Mouse (Mus musculus) liver, embryonic 14.5 days (tissue): ENCODE data around the gene Pip5k1c. TPM values are rescaled to one million over a fixed set of nuclear protein-coding genes. Genes with fewer than 3 reads are reported as not detected.
A peak's percentile ranks its signal among the peaks of the same experiment; 100 is the strongest.

Experiments used
- ATAC-seq: fragments of 200-750 bp; cut with Nextera tagmentation; 2 replicates; pipeline ENCODE4 v1.8.0; 2017; ENCODE audit warnings: moderate number of reproducible peaks, mild to moderate bottlenecking, moderate library complexity; ENCODE audit not compliant: insufficient read depth
- DNase-seq, 3 experiments: peaks; one replicate each; pipeline ENCODE4 v3.0.0-alpha.2; 2012 to 2013; ENCODE audit warnings: low read depth in 3 of 3, low spot score in 3 of 3
- H3K27ac ChIP-seq: fragments of 300-500 bp; sonication (generic); 2 replicates; pipeline ENCODE4 v1.5.1; 2014; ENCODE audit warnings: moderate library complexity, mild to moderate bottlenecking, control low read depth, inconsistent platforms
- H3K27me3 ChIP-seq: fragments of 300-500 bp; sonication (generic); 2 replicates; pipeline ENCODE4 v1.6.1; 2014; ENCODE audit warnings: mild to moderate bottlenecking, low read length, moderate library complexity; ENCODE audit not compliant: control insufficient read depth, insufficient read depth
- H3K36me3 ChIP-seq: fragments of 300-500 bp; sonication (generic); replicated peaks from 2 replicates; pipeline ENCODE4 v1.6.1; 2014; ENCODE audit warnings: low read depth; ENCODE audit not compliant: control insufficient read depth, insufficient read depth
- H3K4me1 ChIP-seq, 2 experiments: fragments of 200-500 bp in 1 of 2; fragments of 300-500 bp in 1 of 2; sonication (generic) in 1 of 2; replicated peaks; 2 replicates each; pipeline ENCODE4 v1.6.1; 2012 to 2014; ENCODE audit warnings: antibody characterized with exemption in 1 of 2, inconsistent platforms in 1 of 2, low read length in 1 of 2; ENCODE audit not compliant: control insufficient read depth in 2 of 2, insufficient read depth in 2 of 2
- H3K4me2 ChIP-seq: fragments of 300-500 bp; sonication (generic); 2 replicates; pipeline ENCODE4 v1.6.1; 2014; ENCODE audit warnings: low read depth, mild to moderate bottlenecking, control low read depth, moderate library complexity
- H3K4me3 ChIP-seq, 2 experiments: fragments of 200-500 bp in 1 of 2; fragments of 300-500 bp in 1 of 2; sonication (generic) in 1 of 2; 2 replicates each; pipeline ENCODE4 v1.5.1; 2012 to 2014; ENCODE audit warnings: low read depth in 2 of 2, low read length in 2 of 2, mild to moderate bottlenecking in 2 of 2, control low read depth in 1 of 2, inconsistent platforms in 1 of 2, moderate library complexity in 1 of 2; ENCODE audit not compliant: insufficient read depth in 1 of 2
- H3K9ac ChIP-seq: fragments of 300-500 bp; sonication (generic); replicated peaks from 2 replicates; pipeline ENCODE4 v1.6.1; 2014; ENCODE audit warnings: mild to moderate bottlenecking, control low read depth, moderate library complexity
- H3K9me3 ChIP-seq: fragments of 300-500 bp; sonication (generic); 2 replicates; pipeline ENCODE4 v1.6.1; 2016; ENCODE audit warnings: low read length, mixed read lengths; ENCODE audit not compliant: control insufficient read depth
- CTCF ChIP-seq: IDR thresholded peaks from 2 replicates; pipeline ENCODE4 v1.5.1; 2016; ENCODE audit warnings: antibody characterized with exemption, low read depth, control low read depth
- EP300 ChIP-seq: IDR thresholded peaks from 2 replicates; pipeline ENCODE4 v1.6.1; 2016; ENCODE audit warnings: antibody characterized with exemption, low read depth
- WGBS: fragments of 180-500 bp; shearing (Covaris S2); extraction: QIAGEN DNeasy Blood & Tissue Kit; methylation state at CpG from one replicate; pipeline ENCODE4 v1.1.7; 2014; ENCODE audit not compliant: insufficient replicate concordance; 5-methylcytosine and 5-hydroxymethylcytosine counted together
- polyA plus RNA-seq, 2 experiments: library from polyadenylated mRNA; depleted of rRNA in 1 of 2; stranded (reverse) in 1 of 2; unstranded in 1 of 2; fragments of >200 nt; fragmentation: Nextera tagmentation in 1 of 2; extraction: Ambion mirVana in 1 of 2; gene quantifications; 2 replicates each; pipeline versions ENCODE4 v1.2.1 to v1.2.3; 2012 to 2014

Gene Pip5k1c
- polyA plus RNA-seq, 2 experiments = 10.5 to 12.8 TPM

GRCm38 (mm10) chr10:81314201-81314600 is 21.4 kb downstream of the Pip5k1c start:
- H3K9me3 ChIP-seq = no peaks in the 10 kb centered on the region
- ATAC-seq (no peak), DNase-seq (no peak)
- H3K27ac ChIP-seq = no peak overlapping the region
- no peak overlapping the region for H3K9ac ChIP-seq
- TF ChIP-seq EP300 = no peak
- no peak for TF ChIP-seq CTCF
- H3K4me2 ChIP-seq = no peak overlapping the region
- H3K36me3 ChIP-seq = peaks cover 13% of the 10 kb centered on the region
- no peak overlapping the region for H3K4me3 ChIP-seq
- H3K4me1 ChIP-seq = peaks cover 1 to 5% of the 10 kb centered on the region in 2 experiments; a peak in 3 of 4 replicates
- 72% methylated on average over 7 of the region's 7 CpGs for WGBS
- H3K27me3 ChIP-seq = no peaks in the 10 kb centered on the region

- ATAC-seq = no peak
- DNase-seq = no peak
- Histone ChIP-seq H3K4me3 (no peak overlapping the region), H3K4me2 (no peak overlapping the region), H3K9ac (no peak overlapping the region), H3K4me1 (peaks cover 10 to 11% of the 10 kb centered on the region in 2 experiments), H3K27ac (no peak overlapping the region), H3K9me3 (no peaks in the 10 kb centered on the region), H3K36me3 (peaks cover 10% of the 10 kb centered on the region), H3K27me3 (no peaks in the 10 kb centered on the region)
- TF ChIP-seq EP300 = no peak
- TF ChIP-seq CTCF = no peak
- WGBS = 84% methylated on average over 16 of the region's 16 CpGs
Measured at GRCm38 (mm10) chr10:81315587-81315986, 22.8 kb downstream of the Pip5k1c start.

GRCm38 (mm10) chr10:81316338-81317060 is 23.7 kb downstream of the Pip5k1c start:
- ATAC-seq (no peak), DNase-seq (no peak)
- peaks cover 9% of the 10 kb centered on the region for H3K36me3 ChIP-seq
- no peaks in the 10 kb centered on the region for H3K9me3 ChIP-seq
- H3K27me3 ChIP-seq = no peaks in the 10 kb centered on the region
- H3K27ac ChIP-seq = no peak overlapping the region
- peaks cover 10 to 11% of the 10 kb centered on the region in 2 experiments for H3K4me1 ChIP-seq
- TF ChIP-seq CTCF = peak; percentile 65
- no peak for TF ChIP-seq EP300
- H3K4me3 ChIP-seq = no peak overlapping the region
- H3K4me2 ChIP-seq = peak overlapping the region; percentile 61
- 63% methylated on average over 16 of the region's 16 CpGs for WGBS
- H3K9ac ChIP-seq = no peak overlapping the region

GRCm38 (mm10) chr10:81317273-81317672 is 24.5 kb downstream of the Pip5k1c start:
- H3K36me3 ChIP-seq = peaks cover 5% of the 10 kb centered on the region; the same call in 1 of the 2 replicates
- H3K27ac ChIP-seq = no peak overlapping the region
- ATAC-seq (no peak), DNase-seq (peak in 1 of 3 experiments; percentile 54)
- H3K9ac ChIP-seq = 0 out of 2 replicates have a peak overlapping the region, but pooled peaks have one; percentile 23
- H3K4me2 ChIP-seq = peak overlapping the region; percentile 61
- TF ChIP-seq CTCF (no peak), EP300 (no peak)
- 20% methylated on average over 20 of the region's 20 CpGs for WGBS
- H3K27me3 ChIP-seq = no peaks in the 10 kb centered on the region
- peaks cover 11 to 12% of the 10 kb centered on the region in 2 experiments for H3K4me1 ChIP-seq
- no peaks in the 10 kb centered on the region for H3K9me3 ChIP-seq
- H3K4me3 ChIP-seq = peak overlapping the region in 1 of 2 experiments; percentile 20; a peak in 1 of 4 replicates

- Histone ChIP-seq H3K27ac (no peak overlapping the region), H3K9ac (no peak overlapping the region), H3K27me3 (no peaks in the 10 kb centered on the region), H3K36me3 (peaks cover 18% of the 10 kb centered on the region), H3K9me3 (no peaks in the 10 kb centered on the region), H3K4me1 (peaks cover 11 to 12% of the 10 kb centered on the region in 2 experiments), H3K4me2 (no peak overlapping the region; the same call in 1 of the 2 replicates), H3K4me3 (no peak overlapping the region)
- DNase-seq = no peak
- ATAC-seq = no peak
- WGBS = 80% methylated on average over 13 of the region's 13 CpGs
- no peak for TF ChIP-seq CTCF
- TF ChIP-seq EP300 = no peak
Measured at GRCm38 (mm10) chr10:81318589-81319329, 26.0 kb downstream of the Pip5k1c start.
